Mouse (Mus musculus) heart, embryonic 13.5 days (tissue): ENCODE data around the gene Filip1. TPM values are rescaled to one million over a fixed set of nuclear protein-coding genes. Genes with fewer than 3 reads are reported as not detected.

Experiments used
- ATAC-seq: fragments of 200-750 bp; cut with Nextera tagmentation; 2 replicates; pipeline ENCODE4 v1.8.0; 2017; ENCODE audit warnings: moderate TSS enrichment; ENCODE audit not compliant: insufficient number of reproducible peaks, low FRiP score, low TSS enrichment; ENCODE audit errors: extremely low read depth
- H3K27ac ChIP-seq: fragments of 300-500 bp; sonication (generic); replicated peaks from 2 replicates; pipeline ENCODE4 v1.5.1; 2015; ENCODE audit warnings: moderate library complexity, mild to moderate bottlenecking, inconsistent platforms
- H3K27me3 ChIP-seq: fragments of 300-500 bp; sonication (generic); replicated peaks from 2 replicates; pipeline ENCODE4 v1.6.1; 2015; ENCODE audit warnings: mild to moderate bottlenecking, inconsistent platforms
- H3K36me3 ChIP-seq: fragments of 300-500 bp; sonication (generic); 2 replicates; pipeline ENCODE4 v1.6.1; 2015; ENCODE audit warnings: mild to moderate bottlenecking, inconsistent platforms
- H3K4me1 ChIP-seq: fragments of 300-500 bp; sonication (generic); 2 replicates; pipeline ENCODE4 v1.6.1; 2015; ENCODE audit warnings: inconsistent platforms
- H3K4me2 ChIP-seq: fragments of 300-500 bp; sonication (generic); 2 replicates; pipeline ENCODE4 v1.6.1; 2015; ENCODE audit warnings: inconsistent platforms, mild to moderate bottlenecking, moderate library complexity
- H3K4me3 ChIP-seq: fragments of 300-500 bp; sonication (generic); 2 replicates; pipeline ENCODE4 v1.5.1; 2015; ENCODE audit warnings: moderate library complexity, mild to moderate bottlenecking, inconsistent platforms
- H3K9ac ChIP-seq: fragments of 300-500 bp; sonication (generic); 2 replicates; pipeline ENCODE4 v1.6.1; 2015; ENCODE audit warnings: inconsistent platforms, mild to moderate bottlenecking, moderate library complexity
- H3K9me3 ChIP-seq: fragments of 300-500 bp; sonication (generic); 2 replicates; pipeline ENCODE4 v1.6.1; 2016; ENCODE audit warnings: inconsistent platforms
- WGBS: fragments of 180-500 bp; shearing (Covaris S2); methylation state at CpG from one replicate; pipeline ENCODE4 v1.1.7; 2015; ENCODE audit warnings: mixed read lengths; 5-methylcytosine and 5-hydroxymethylcytosine counted together
- polyA plus RNA-seq: library from polyadenylated mRNA; unstranded; fragments of >200 nt; fragmentation: Nextera tagmentation; extraction: Ambion mirVana; gene quantifications from 2 replicates; pipeline ENCODE4 v1.2.1, GENCODE M21; 2015

The Filip1 gene
- polyA plus RNA-seq, 1 experiment from 2014 or later: 27.3 TPM

GRCm38 (mm10) chr9:80021648-80022047 lies 9.0 kb upstream of the Filip1 start:
- H3K36me3 ChIP-seq: no peaks in the 10 kb centered on the region
- H3K27me3 ChIP-seq: no peaks in the 10 kb centered on the region
- H3K4me2 ChIP-seq: no peak overlapping the region
- H3K9ac ChIP-seq: no peak overlapping the region
- no peaks in the 10 kb centered on the region for H3K9me3 ChIP-seq
- H3K4me1 ChIP-seq: peaks cover 20% of the 10 kb centered on the region
- no peak overlapping the region for H3K4me3 ChIP-seq
- no peak for ATAC-seq
- no peak overlapping the region for H3K27ac ChIP-seq
- WGBS: 39% methylated on average over 1 of the region's 1 CpGs

- Histone ChIP-seq H3K36me3 (no peaks in the 10 kb centered on the region), H3K9me3 (no peaks in the 10 kb centered on the region), H3K4me2 (no peak overlapping the region), H3K27ac (no peak overlapping the region), H3K27me3 (no peaks in the 10 kb centered on the region), H3K4me1 (peaks cover 13% of the 10 kb centered on the region), H3K4me3 (no peak overlapping the region), H3K9ac (no peak overlapping the region)
- WGBS: 43% methylated on average over 3 of the region's 3 CpGs
- no peak for ATAC-seq
Measured at GRCm38 (mm10) chr9:80020429-80020828, 7.8 kb upstream of the Filip1 start.

- Histone ChIP-seq H3K4me2 (no peak overlapping the region), H3K4me3 (no peak overlapping the region), H3K4me1 (no peaks in the 10 kb centered on the region), H3K36me3 (no peaks in the 10 kb centered on the region), H3K9ac (no peak overlapping the region), H3K9me3 (no peaks in the 10 kb centered on the region), H3K27ac (no peak overlapping the region), H3K27me3 (no peaks in the 10 kb centered on the region)
- no peak for ATAC-seq
- 82% methylated on average over 13 of the region's 13 CpGs for WGBS
Measured at GRCm38 (mm10) chr9:80012016-80012415, 635 bp downstream of the Filip1 start.

- H3K4me2 ChIP-seq: no peak overlapping the region
- H3K4me3 ChIP-seq: no peak overlapping the region
- no peak overlapping the region for H3K27ac ChIP-seq
- no peaks in the 10 kb centered on the region for H3K27me3 ChIP-seq
- 43% methylated on average over 14 of the region's 14 CpGs for WGBS
- no peaks in the 10 kb centered on the region for H3K36me3 ChIP-seq
- H3K9me3 ChIP-seq: peaks cover 3% of the 10 kb centered on the region; the same call in 1 of the 2 replicates
- no peak overlapping the region for H3K9ac ChIP-seq
- no peak for ATAC-seq
- no peaks in the 10 kb centered on the region for H3K4me1 ChIP-seq
Measured at GRCm38 (mm10) chr9:80002394-80003188, 10.1 kb downstream of the Filip1 start.

- Histone ChIP-seq H3K4me3 (no peak overlapping the region), H3K27me3 (no peaks in the 10 kb centered on the region), H3K9me3 (no peaks in the 10 kb centered on the region), H3K36me3 (no peaks in the 10 kb centered on the region), H3K4me1 (no peaks in the 10 kb centered on the region), H3K4me2 (no peak overlapping the region), H3K9ac (no peak overlapping the region), H3K27ac (no peak overlapping the region)
- ATAC-seq: no peak
- 85% methylated on average over 6 of the region's 6 CpGs for WGBS
Measured at GRCm38 (mm10) chr9:79997282-79997681, 15.4 kb downstream of the Filip1 start.

GRCm38 (mm10) chr9:79994296-79994695 lies 18.4 kb downstream of the Filip1 start:
- ATAC-seq: no peak
- no peak overlapping the region for H3K4me2 ChIP-seq
- no peaks in the 10 kb centered on the region for H3K36me3 ChIP-seq
- H3K4me1 ChIP-seq: peaks cover 5% of the 10 kb centered on the region; the same call in 1 of the 2 replicates
- H3K27me3 ChIP-seq: no peaks in the 10 kb centered on the region
- no peak overlapping the region for H3K4me3 ChIP-seq
- no peak overlapping the region for H3K27ac ChIP-seq
- 85% methylated on average over 5 of the region's 5 CpGs for WGBS
- no peaks in the 10 kb centered on the region for H3K9me3 ChIP-seq
- no peak overlapping the region for H3K9ac ChIP-seq

- 68% methylated on average over 4 of the region's 4 CpGs for WGBS
- Histone ChIP-seq H3K36me3 (no peaks in the 10 kb centered on the region), H3K4me1 (peaks cover 5% of the 10 kb centered on the region; the same call in 1 of the 2 replicates), H3K4me3 (no peak overlapping the region), H3K27me3 (no peaks in the 10 kb centered on the region), H3K4me2 (no peak overlapping the region), H3K27ac (no peak overlapping the region), H3K9me3 (no peaks in the 10 kb centered on the region), H3K9ac (no peak overlapping the region)
- no peak for ATAC-seq
Measured at GRCm38 (mm10) chr9:79993066-79993465, 19.6 kb downstream of the Filip1 start.

GRCm38 (mm10) chr9:79990456-79991017 lies 22.1 kb downstream of the Filip1 start:
- WGBS: 51% methylated on average over 16 of the region's 16 CpGs

GRCm38 (mm10) chr9:79989703-79990102 lies 22.9 kb downstream of the Filip1 start:
- H3K4me1 ChIP-seq: peaks cover 5% of the 10 kb centered on the region; the same call in 1 of the 2 replicates
- H3K4me3 ChIP-seq: no peak overlapping the region
- H3K9ac ChIP-seq: no peak overlapping the region
- H3K27me3 ChIP-seq: no peaks in the 10 kb centered on the region
- H3K4me2 ChIP-seq: no peak overlapping the region
- no peak for ATAC-seq
- H3K9me3 ChIP-seq: no peaks in the 10 kb centered on the region
- H3K27ac ChIP-seq: no peak overlapping the region
- WGBS: 84% methylated on average over 1 of the region's 1 CpGs
- H3K36me3 ChIP-seq: no peaks in the 10 kb centered on the region

More at GRCm38 (mm10) chr9:79990456-79991017, 22.1 kb downstream of the Filip1 start:
- Histone ChIP-seq H3K27me3 (no peaks in the 10 kb centered on the region), H3K27ac (no peak overlapping the region), H3K9ac (0 out of 2 replicates have a peak overlapping the region, but pooled peaks have one; percentile 17), H3K4me2 (peak overlapping the region; percentile 31), H3K4me3 (no peak overlapping the region), H3K9me3 (no peaks in the 10 kb centered on the region), H3K36me3 (no peaks in the 10 kb centered on the region), H3K4me1 (peaks cover 5% of the 10 kb centered on the region; the same call in 1 of the 2 replicates)
- ATAC-seq: no peak

GRCm38 (mm10) chr9:79989061-79989460 lies 23.6 kb downstream of the Filip1 start:
- H3K9me3 ChIP-seq: no peaks in the 10 kb centered on the region
- H3K4me3 ChIP-seq: no peak overlapping the region
- no peak for ATAC-seq
- no peak overlapping the region for H3K4me2 ChIP-seq
- H3K27me3 ChIP-seq: no peaks in the 10 kb centered on the region
- peaks cover 5% of the 10 kb centered on the region; the same call in 1 of the 2 replicates for H3K4me1 ChIP-seq
- no peaks in the 10 kb centered on the region for H3K36me3 ChIP-seq
- no peak overlapping the region for H3K27ac ChIP-seq
- WGBS: 91% methylated on average over 1 of the region's 1 CpGs
- H3K9ac ChIP-seq: no peak overlapping the region

GRCm38 (mm10) chr9:79983244-79983643 lies 29.4 kb downstream of the Filip1 start:
- no peak for ATAC-seq
- 84% methylated on average over 10 of the region's 10 CpGs for WGBS
- no peaks in the 10 kb centered on the region for H3K9me3 ChIP-seq

More at GRCm38 (mm10) chr9:79983244-79983643, 29.4 kb downstream of the Filip1 start:
- peaks cover 12% of the 10 kb centered on the region for H3K4me1 ChIP-seq
- H3K4me3 ChIP-seq: no peak overlapping the region
- H3K27me3 ChIP-seq: no peaks in the 10 kb centered on the region
- no peak overlapping the region for H3K27ac ChIP-seq
- no peak overlapping the region for H3K4me2 ChIP-seq
- H3K9ac ChIP-seq: no peak overlapping the region
- H3K36me3 ChIP-seq: no peaks in the 10 kb centered on the region
